Mouse (Mus musculus) hindbrain, embryonic 16.5 days (tissue): Measurements from ENCODE around the gene Shtn1. TPM values are rescaled to one million over a fixed set of nuclear protein-coding genes. Genes with fewer than 3 reads are reported as not detected.

Experiments
- ATAC-seq: fragments of 200-750 bp; cut with Nextera tagmentation; 2 replicates; pipeline ENCODE4 v1.8.0; 2017; ENCODE audit warnings: moderate TSS enrichment, moderate library complexity
- H3K27ac ChIP-seq: fragments of 300-500 bp; sonication (generic); 2 replicates; pipeline ENCODE4 v1.5.1; 2014; ENCODE audit warnings: low read depth, mild to moderate bottlenecking, control low read depth, low read length, moderate library complexity
- H3K27me3 ChIP-seq: fragments of 300-500 bp; sonication (generic); replicated peaks from 2 replicates; pipeline ENCODE4 v1.6.1; 2014; ENCODE audit warnings: low read length; ENCODE audit not compliant: control insufficient read depth, insufficient read depth
- H3K36me3 ChIP-seq: fragments of 300-500 bp; sonication (generic); 2 replicates; pipeline ENCODE4 v1.6.1; 2014; ENCODE audit warnings: mild to moderate bottlenecking, low read length, moderate library complexity, mixed read lengths; ENCODE audit not compliant: control insufficient read depth, insufficient read depth
- H3K4me1 ChIP-seq: fragments of 300-500 bp; sonication (generic); 2 replicates; pipeline ENCODE4 v1.6.1; 2014; ENCODE audit warnings: low read depth, low read length; ENCODE audit not compliant: control insufficient read depth, insufficient read depth
- H3K4me2 ChIP-seq: fragments of 300-500 bp; sonication (generic); 2 replicates; pipeline ENCODE4 v1.6.1; 2014; ENCODE audit warnings: mild to moderate bottlenecking, low read length, control low read depth, moderate library complexity
- H3K4me3 ChIP-seq: fragments of 300-500 bp; sonication (generic); 2 replicates; pipeline ENCODE4 v1.5.1; 2014; ENCODE audit warnings: mild to moderate bottlenecking, low read length, control low read depth, moderate library complexity
- H3K9ac ChIP-seq: fragments of 300-500 bp; sonication (generic); 2 replicates; pipeline ENCODE4 v1.6.1; 2014; ENCODE audit warnings: low read depth, mild to moderate bottlenecking, control low read depth, low read length, moderate library complexity
- H3K9me3 ChIP-seq: fragments of 300-500 bp; sonication (generic); 2 replicates; pipeline ENCODE4 v1.6.1; 2014; ENCODE audit warnings: mild to moderate bottlenecking, low read length, moderate library complexity; ENCODE audit not compliant: control insufficient read depth
- WGBS: fragments of 180-500 bp; shearing (Covaris S2); extraction: QIAGEN DNeasy Blood & Tissue Kit; methylation state at CpG from one replicate; pipeline ENCODE4 v1.1.7; 2014; 5-methylcytosine and 5-hydroxymethylcytosine counted together
- polyA plus RNA-seq: library from polyadenylated mRNA; unstranded; fragments of >200 nt; fragmentation: Nextera tagmentation; extraction: Ambion mirVana; gene quantifications from 2 replicates; pipeline ENCODE4 v1.2.1, GENCODE M21; 2015

Gene Shtn1
- polyA plus RNA-seq, 1 experiment from 2014 or later, result 57.0 TPM

DNA sequence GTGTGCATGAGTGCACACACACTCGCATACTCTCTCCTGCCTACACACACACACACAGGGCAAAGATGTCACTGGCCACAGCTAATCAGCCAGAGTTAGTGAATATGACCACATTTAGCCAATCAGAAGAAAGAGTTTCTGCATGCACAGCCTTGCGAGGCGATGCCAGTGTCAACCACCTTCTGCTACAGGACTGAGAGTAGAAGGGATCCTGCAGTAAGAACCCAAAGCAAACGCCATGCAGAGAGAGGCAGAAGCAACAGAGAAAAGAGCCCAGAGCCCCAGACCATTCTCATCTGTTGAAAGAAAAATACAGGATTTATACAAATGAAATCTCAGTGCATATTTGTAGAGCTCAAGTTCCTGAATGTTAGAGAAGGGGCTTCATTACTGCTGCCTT, 37.1 kb downstream of the Shtn1 start:
- peaks cover 13% of the 10 kb centered on the region for H3K36me3 ChIP-seq
- no peak overlapping the region for H3K4me3 ChIP-seq
- WGBS, result 80% methylated on average over 4 of the region's 4 CpGs
- H3K9ac ChIP-seq, result no peak overlapping the region
- no peaks in the 10 kb centered on the region for H3K4me1 ChIP-seq
- H3K9me3 ChIP-seq, result no peaks in the 10 kb centered on the region
- no peaks in the 10 kb centered on the region for H3K27me3 ChIP-seq
- H3K27ac ChIP-seq, result no peak overlapping the region
- no peak for ATAC-seq
- no peak overlapping the region for H3K4me2 ChIP-seq

DNA sequence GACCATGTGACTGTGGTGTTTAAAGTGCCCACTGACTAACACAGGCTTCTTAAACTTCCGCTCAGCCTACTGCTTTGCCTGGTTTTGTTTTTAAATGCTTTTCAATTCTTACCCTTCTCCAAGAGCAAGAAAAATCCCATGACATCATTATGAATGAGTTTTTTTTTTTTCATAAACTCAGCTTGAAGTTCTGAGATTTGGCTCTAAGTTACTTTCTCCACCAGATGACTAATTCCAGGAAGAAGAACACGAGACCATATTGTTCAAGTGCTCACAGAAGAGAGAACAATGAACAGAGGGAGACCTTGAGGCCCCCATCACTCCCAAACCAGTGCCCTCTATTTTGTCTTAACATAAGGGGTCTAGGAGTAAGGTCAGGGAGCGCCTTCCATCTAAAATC, 39.1 kb downstream of the Shtn1 start:
- H3K27ac ChIP-seq, result no peak overlapping the region
- H3K4me2 ChIP-seq, result no peak overlapping the region
- H3K4me3 ChIP-seq, result no peak overlapping the region
- H3K36me3 ChIP-seq, result peaks cover 13% of the 10 kb centered on the region
- H3K9me3 ChIP-seq, result no peaks in the 10 kb centered on the region
- no peaks in the 10 kb centered on the region for H3K27me3 ChIP-seq
- no peak for ATAC-seq
- 62% methylated on average over 3 of the region's 3 CpGs for WGBS
- no peak overlapping the region for H3K9ac ChIP-seq
- H3K4me1 ChIP-seq, result no peaks in the 10 kb centered on the region

DNA sequence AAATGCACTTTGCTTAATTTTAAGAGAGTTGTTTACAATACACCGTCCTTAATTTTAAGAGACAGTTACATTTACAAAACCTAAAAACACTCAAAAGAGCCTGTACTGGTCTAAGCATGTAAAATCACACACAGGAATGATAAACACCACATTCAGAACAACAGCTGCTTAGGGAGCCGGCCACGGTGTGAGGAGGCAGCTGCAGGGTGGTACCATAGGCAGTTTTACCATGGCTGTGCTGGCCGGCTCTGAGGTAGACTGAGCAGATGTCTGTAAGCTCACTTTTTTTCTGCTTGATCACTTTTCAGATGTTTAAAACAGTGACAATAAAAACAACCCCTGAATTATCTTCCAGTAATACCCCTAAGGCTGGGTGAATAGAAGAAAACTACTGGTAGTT, 42.7 kb downstream of the Shtn1 start:
- WGBS, result 68% methylated on average over 4 of the region's 4 CpGs
- Histone ChIP-seq H3K9ac (no peak overlapping the region), H3K27ac (no peak overlapping the region), H3K36me3 (peaks cover 16% of the 10 kb centered on the region), H3K4me1 (no peaks in the 10 kb centered on the region), H3K4me2 (no peak overlapping the region), H3K4me3 (no peak overlapping the region), H3K9me3 (no peaks in the 10 kb centered on the region), H3K27me3 (no peaks in the 10 kb centered on the region)
- ATAC-seq, result no peak

DNA sequence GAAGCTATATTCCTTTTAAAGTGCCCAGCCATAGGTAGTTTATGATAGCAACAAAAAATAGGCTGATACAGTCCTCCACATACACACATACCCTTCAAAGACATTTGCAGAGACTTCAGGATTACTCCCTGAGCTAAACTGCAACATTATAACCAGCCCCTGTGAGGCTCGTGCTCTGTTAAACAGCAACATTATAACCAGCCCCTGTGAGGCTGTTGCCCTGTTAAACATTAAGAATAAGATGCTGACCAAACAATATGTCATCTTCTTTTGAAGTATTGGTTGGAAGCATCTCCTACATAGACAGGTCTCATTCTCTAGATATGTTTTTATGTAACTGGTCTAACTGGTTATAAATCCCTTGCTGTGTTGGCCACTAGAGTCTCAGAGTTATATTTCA, 45.7 kb downstream of the Shtn1 start:
- WGBS, result 77% methylated on average over 1 of the region's 1 CpGs
- H3K4me1 ChIP-seq, result no peaks in the 10 kb centered on the region
- no peak for ATAC-seq
- no peaks in the 10 kb centered on the region for H3K9me3 ChIP-seq
- H3K9ac ChIP-seq, result no peak overlapping the region
- no peak overlapping the region for H3K4me3 ChIP-seq
- H3K27me3 ChIP-seq, result no peaks in the 10 kb centered on the region
- no peak overlapping the region for H3K27ac ChIP-seq
- peaks cover 16% of the 10 kb centered on the region for H3K36me3 ChIP-seq
- H3K4me2 ChIP-seq, result no peak overlapping the region

DNA sequence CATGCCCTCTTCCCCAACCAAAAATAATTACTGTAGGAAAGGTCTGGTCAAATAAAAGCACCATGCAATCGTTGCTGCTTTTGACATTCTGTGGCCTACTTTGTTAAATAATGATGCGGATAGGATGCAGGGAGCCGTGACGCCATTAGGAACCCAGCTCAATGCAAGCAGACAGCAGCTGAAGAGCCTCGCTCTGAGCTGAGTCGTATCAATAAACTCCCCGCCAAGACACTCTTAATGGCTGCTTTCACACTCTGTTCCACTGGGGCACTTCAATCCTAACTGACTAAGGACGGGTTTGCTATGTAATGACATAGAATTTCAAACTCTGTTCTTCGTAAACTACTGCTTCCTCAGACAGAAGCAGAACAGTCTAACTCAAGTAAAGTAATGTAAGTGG, 46.9 kb downstream of the Shtn1 start:
- Histone ChIP-seq H3K4me1 (no peaks in the 10 kb centered on the region), H3K27ac (no peak overlapping the region), H3K9me3 (no peaks in the 10 kb centered on the region), H3K4me3 (no peak overlapping the region), H3K9ac (no peak overlapping the region), H3K36me3 (peaks cover 7% of the 10 kb centered on the region), H3K4me2 (no peak overlapping the region), H3K27me3 (no peaks in the 10 kb centered on the region)
- WGBS, result 48% methylated on average over 9 of the region's 9 CpGs
- no peak for ATAC-seq

DNA sequence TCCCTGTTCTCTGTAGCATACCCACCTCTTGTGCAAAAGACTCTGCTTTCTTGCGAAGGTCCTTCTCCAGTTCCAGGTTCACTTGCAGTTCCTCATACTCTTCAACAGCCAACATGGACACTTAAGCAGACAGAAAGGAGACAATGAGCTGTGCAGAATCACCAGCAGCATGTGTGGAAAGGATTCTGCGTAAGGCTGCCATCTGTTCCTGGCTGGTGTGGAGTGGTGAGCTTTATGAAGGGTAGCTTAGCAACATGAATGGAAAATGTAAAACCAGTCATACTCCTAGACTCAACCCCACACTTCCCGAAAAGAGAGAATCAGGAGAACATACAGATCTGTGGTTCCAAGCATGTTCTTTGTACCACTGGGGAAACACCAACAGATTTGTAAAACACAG, 47.8 kb downstream of the Shtn1 start:
- no peaks in the 10 kb centered on the region for H3K4me1 ChIP-seq
- no peak overlapping the region for H3K9ac ChIP-seq
- H3K27ac ChIP-seq, result no peak overlapping the region
- H3K4me2 ChIP-seq, result no peak overlapping the region
- WGBS, result 67% methylated on average over 3 of the region's 3 CpGs
- peaks cover 6% of the 10 kb centered on the region; the same call in 1 of the 2 replicates for H3K36me3 ChIP-seq
- no peaks in the 10 kb centered on the region for H3K9me3 ChIP-seq
- H3K4me3 ChIP-seq, result no peak overlapping the region
- no peaks in the 10 kb centered on the region for H3K27me3 ChIP-seq
- ATAC-seq, result no peak

DNA sequence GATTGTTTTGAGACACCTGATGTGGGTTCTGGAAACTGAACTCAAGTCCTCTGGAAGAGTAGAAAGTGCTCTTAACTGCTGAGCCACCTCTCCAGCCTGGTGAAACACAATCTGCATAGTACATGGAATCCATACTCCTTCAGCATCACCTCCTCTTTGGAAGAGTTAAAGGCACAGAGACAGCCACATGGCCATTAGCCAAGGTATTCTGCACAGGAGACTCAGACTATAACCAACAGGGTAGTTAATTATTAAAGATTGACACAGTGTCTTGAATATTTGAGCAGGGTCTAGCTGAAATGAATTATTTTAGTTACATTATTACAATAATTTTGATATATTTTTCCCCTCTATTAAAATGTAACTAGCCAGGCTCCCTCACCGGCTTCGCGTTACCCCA, 52.0 kb downstream of the Shtn1 start:
- Histone ChIP-seq H3K9me3 (no peaks in the 10 kb centered on the region; the same call in 1 of the 2 replicates), H3K27ac (no peak overlapping the region), H3K4me1 (no peaks in the 10 kb centered on the region), H3K4me2 (no peak overlapping the region), H3K4me3 (no peak overlapping the region), H3K9ac (no peak overlapping the region), H3K27me3 (no peaks in the 10 kb centered on the region), H3K36me3 (peaks cover 17% of the 10 kb centered on the region)
- no peak for ATAC-seq
- 95% methylated on average over 3 of the region's 3 CpGs for WGBS

DNA sequence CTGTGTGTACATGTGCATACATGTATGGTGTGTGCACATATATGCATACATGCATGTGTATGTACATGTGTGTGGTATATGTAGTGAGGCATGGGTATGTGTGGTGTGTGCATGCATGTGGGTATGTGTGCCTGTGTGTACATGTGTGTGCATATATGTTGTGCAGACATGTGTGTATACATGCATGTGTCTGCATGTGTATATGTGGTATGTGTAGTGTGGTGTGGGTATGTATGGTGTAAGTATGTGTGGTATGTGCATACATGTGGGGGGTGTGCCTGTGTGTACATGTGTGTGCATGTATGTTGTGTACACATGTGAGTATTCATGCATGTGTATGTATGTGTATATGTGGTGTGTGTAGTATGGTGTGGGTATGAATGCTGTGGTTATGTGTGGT, 54.3 kb downstream of the Shtn1 start:
- H3K4me1 ChIP-seq, result no peaks in the 10 kb centered on the region
- H3K9me3 ChIP-seq, result no peaks in the 10 kb centered on the region; the same call in 1 of the 2 replicates
- no peaks in the 10 kb centered on the region for H3K27me3 ChIP-seq
- no peak overlapping the region for H3K4me2 ChIP-seq
- peaks cover 14% of the 10 kb centered on the region for H3K36me3 ChIP-seq
- no peak overlapping the region for H3K4me3 ChIP-seq
- ATAC-seq, result no peak
- H3K9ac ChIP-seq, result no peak overlapping the region
- no peak overlapping the region for H3K27ac ChIP-seq

DNA sequence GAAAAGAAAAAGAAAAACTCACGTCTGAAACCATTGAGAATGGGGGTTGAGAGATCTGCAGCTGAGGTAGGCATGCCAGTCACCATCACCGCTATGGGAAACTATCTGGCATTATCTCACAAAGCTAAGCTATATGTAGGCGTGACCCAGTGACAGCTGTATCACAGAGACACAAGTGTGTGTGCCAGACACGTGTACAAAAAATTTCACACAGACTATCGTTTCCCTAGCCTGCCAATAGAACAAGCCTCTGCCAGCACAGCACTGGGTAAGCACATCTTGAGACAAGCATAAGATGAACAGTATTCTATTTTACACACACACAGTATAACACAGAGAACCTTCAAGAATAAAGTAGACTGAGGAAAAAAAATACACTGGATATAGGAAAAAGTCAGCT, 65.1 kb downstream of the Shtn1 start:
- WGBS, result 64% methylated on average over 5 of the region's 5 CpGs
- ATAC-seq, result no peak

More for the DNA sequence above, 65.1 kb downstream of the Shtn1 start:
- no peak overlapping the region for H3K27ac ChIP-seq
- no peaks in the 10 kb centered on the region for H3K4me1 ChIP-seq
- no peaks in the 10 kb centered on the region for H3K27me3 ChIP-seq
- H3K4me2 ChIP-seq, result no peak overlapping the region
- no peaks in the 10 kb centered on the region for H3K9me3 ChIP-seq
- H3K36me3 ChIP-seq, result 0 out of 2 replicates have a peak, but pooled peaks cover 5% of the 10 kb centered on the region
- no peak overlapping the region for H3K9ac ChIP-seq
- H3K4me3 ChIP-seq, result no peak overlapping the region
